21 mouse cellular contexts compared by ENCODE assay signal in the genomic region with DNA sequence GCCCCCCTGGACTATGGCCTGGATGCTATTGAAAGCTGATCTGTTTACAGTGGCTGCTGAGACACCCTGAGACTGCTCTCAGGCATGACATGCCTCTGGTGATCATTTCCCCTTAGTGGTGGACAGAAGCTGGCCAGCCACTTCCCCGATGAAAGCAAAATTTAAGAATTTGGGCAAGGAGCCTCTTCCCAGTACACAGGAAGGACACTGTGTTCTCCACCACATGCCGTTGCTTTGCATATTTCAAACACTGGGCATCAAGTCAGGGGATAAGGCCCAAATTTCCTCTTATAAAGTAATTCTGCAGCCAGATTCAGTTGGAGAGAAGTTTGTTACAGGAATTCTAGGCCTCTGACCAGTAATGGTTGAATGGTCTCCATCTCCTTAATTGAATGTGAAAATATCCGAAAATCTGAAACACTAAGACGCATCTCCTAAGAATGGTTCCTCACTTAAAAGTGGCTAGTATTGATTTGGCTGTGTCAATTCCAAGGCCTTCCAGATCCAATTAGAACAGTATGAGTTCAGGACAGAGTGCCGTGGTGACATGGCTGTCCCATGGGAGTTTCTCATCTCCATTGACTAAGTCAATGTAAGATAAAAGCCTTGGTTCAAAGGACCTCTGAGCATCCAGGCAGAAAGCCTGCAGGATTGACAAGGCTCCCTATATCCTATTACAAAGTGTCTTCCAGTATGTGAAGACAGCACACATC.
DNase-seq lines count a peak whose midpoint lies in the region; ATAC-seq and TF ChIP-seq lines count a peak whose summit lies in the region.
"Had no signal": no experiment of that assay in that cellular context is flagged by ENCODE, and none has a peak within 500 bp of the region (broad histone marks: within the 10 kb centered on the region; RNA-seq: fewer than 3 reads in every experiment).

No protein-coding gene starts in this region.

- no peak overlapping the region for H3K4me3 ChIP-seq in kidney, embryonic 15.5 days (replicated peaks)
- no peak overlapping the region for H3K4me3 ChIP-seq in gastrocnemius, adult 2 months
- H3K4me3 ChIP-seq: embryonic facial prominence, embryonic 12.5 days; limb, embryonic 10.5 days; liver, embryonic 13.5 days; midbrain, embryonic 13.5 days; myocyte; neural tube, embryonic 15.5 days had no signal

- H3K9me3 ChIP-seq in kidney, embryonic 15.5 days (replicated peaks): no peaks in the 10 kb centered on the region
- H3K9me3 ChIP-seq: embryonic facial prominence, embryonic 12.5 days; limb, embryonic 10.5 days; liver, embryonic 13.5 days; midbrain, embryonic 13.5 days; neural tube, embryonic 15.5 days had no signal

- no peak for ATAC-seq in kidney, embryonic 15.5 days (replicated peaks; ENCODE audit: low FRiP score)
- ATAC-seq: forebrain, embryonic 16.5 days; hindbrain, embryonic 16.5 days; intestine, postnatal 0 days; midbrain, embryonic 13.5 days had no signal

- H3K9ac ChIP-seq in kidney, embryonic 15.5 days: no peak overlapping the region
- H3K9ac ChIP-seq: embryonic facial prominence, embryonic 12.5 days; liver, embryonic 13.5 days; midbrain, embryonic 13.5 days; neural tube, embryonic 15.5 days had no signal

- no peaks in the 10 kb centered on the region for H3K4me1 ChIP-seq in kidney, embryonic 15.5 days
- H3K4me1 ChIP-seq: embryonic facial prominence, embryonic 12.5 days; limb, embryonic 10.5 days; liver, embryonic 13.5 days; midbrain, embryonic 13.5 days; neural tube, embryonic 15.5 days had no signal

- H3K36me3 ChIP-seq in kidney, embryonic 15.5 days: no peaks in the 10 kb centered on the region
- H3K36me3 ChIP-seq: embryonic facial prominence, embryonic 12.5 days; limb, embryonic 10.5 days; liver, embryonic 13.5 days; midbrain, embryonic 13.5 days; neural tube, embryonic 15.5 days had no signal

- WGBS in kidney, embryonic 15.5 days: 87% methylated on average over 5 of the region's 5 CpGs

- TF ChIP-seq CTCF in gastrocnemius, adult 2 months (IDR thresholded peaks at IDR 0.05): no peak

- H3K4me2 ChIP-seq in kidney, embryonic 15.5 days: no peak overlapping the region
- H3K4me2 ChIP-seq: embryonic facial prominence, embryonic 12.5 days; liver, embryonic 13.5 days; midbrain, embryonic 13.5 days; neural tube, embryonic 15.5 days had no signal

- intact Hi-C loops in gastrocnemius, adult 2 months (cut with DNase I): no loop called here

- DNase-seq in kidney, adult 9 months: peak; percentile 3
- peak; percentile 59 for DNase-seq in MN1 (ENCODE audit: low spot score)
- DNase-seq in gastrocnemius, adult 2 months: peak; percentile 42
- DNase-seq in lung, postnatal 10 days: peak; percentile 27
- no peak for DNase-seq in layer of hippocampus, postnatal 25 days (ENCODE audit: extremely low spot score in 1 of 2, low spot score in 1 of 2)
- no peak for DNase-seq in layer of hippocampus, postnatal 36 days
- DNase-seq: cerebellum, adult 9-10 months; kidney, postnatal 4 days; liver, embryonic 13.5 days; right cerebral cortex, postnatal 4 days; thymus, postnatal 4 days had no signal

- H3K27me3 ChIP-seq in kidney, embryonic 15.5 days: no peaks in the 10 kb centered on the region
- H3K27me3 ChIP-seq: embryonic facial prominence, embryonic 12.5 days; liver, embryonic 13.5 days; midbrain, embryonic 13.5 days; neural tube, embryonic 15.5 days had no signal

- H3K27ac ChIP-seq in kidney, embryonic 15.5 days: no peak overlapping the region
- H3K27ac ChIP-seq in gastrocnemius, adult 2 months: peak overlapping the region; percentile 35
- H3K27ac ChIP-seq: embryonic facial prominence, embryonic 12.5 days; limb, embryonic 10.5 days; liver, embryonic 13.5 days; macrophage; midbrain, embryonic 13.5 days; neural tube, embryonic 15.5 days had no signal

Comparison
In these comparisons a context has a peak if more than half of its experiments do, and no peak if none do; other contexts are left out.
1. DNase-seq: peak in kidney, adult 9 months (single experiment), MN1 (single experiment), gastrocnemius, adult 2 months (single experiment) and lung, postnatal 10 days (single experiment); none in layer of hippocampus, postnatal 25 days (0 of 2) and layer of hippocampus, postnatal 36 days (0 of 2).